Mouse (Mus musculus) inflammation-experienced regulatory T-cells (primary cell): ENCODE results near the gene Susd5. TPM values are rescaled to one million over a fixed set of nuclear protein-coding genes. Genes with fewer than 3 reads are reported as not detected.

ENCODE experiments used
- polyA plus RNA-seq, 2 experiments: library from polyadenylated mRNA; unstranded; fragments of 100-300 nt; shearing (Covaris generic); gene quantifications; one replicate each; pipeline ENCODE4 v1.2.1; 2017

Susd5 gene
- polyA plus RNA-seq, result under 1 TPM; 0.24 to 0.67 TPM

DNA sequence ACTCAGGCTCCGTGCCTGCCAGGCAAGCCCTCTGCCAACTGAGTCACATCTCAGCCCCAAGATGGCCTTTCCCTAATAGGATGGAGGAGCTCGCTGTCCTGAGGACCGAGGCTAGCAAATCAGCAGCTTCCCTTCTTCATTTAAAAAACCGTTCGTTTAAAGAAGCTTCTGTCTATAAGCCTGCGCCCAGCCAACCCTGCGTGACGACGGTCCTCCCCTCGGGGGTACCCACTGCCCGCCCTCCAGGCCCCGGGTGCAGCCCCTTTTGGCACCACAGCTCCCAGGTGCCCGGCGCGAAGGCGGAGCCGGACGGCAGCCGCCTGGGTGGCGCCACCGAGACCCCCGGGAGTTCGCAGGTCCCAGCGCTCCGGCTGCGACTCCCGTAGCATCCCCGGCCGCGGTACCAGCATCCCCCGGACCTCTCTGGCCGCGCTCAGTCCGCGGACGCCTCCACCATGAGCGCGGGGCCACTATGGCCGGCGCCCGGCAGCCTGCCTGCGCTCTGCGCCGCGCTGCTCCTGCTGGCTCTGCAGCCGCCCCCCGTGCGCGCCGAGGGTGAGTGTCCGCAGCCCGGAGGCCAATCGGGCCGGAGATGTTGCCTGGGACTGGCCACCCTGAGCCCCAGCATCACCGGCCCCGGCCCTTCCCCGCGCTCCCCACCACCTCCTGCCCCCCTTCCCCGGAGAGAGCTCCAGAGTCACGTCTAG lies at the start of gene Susd5:
Gene Susd5 (plus strand): TSS at position 51 of the 707 bp plus-strand sequence.

DNA sequence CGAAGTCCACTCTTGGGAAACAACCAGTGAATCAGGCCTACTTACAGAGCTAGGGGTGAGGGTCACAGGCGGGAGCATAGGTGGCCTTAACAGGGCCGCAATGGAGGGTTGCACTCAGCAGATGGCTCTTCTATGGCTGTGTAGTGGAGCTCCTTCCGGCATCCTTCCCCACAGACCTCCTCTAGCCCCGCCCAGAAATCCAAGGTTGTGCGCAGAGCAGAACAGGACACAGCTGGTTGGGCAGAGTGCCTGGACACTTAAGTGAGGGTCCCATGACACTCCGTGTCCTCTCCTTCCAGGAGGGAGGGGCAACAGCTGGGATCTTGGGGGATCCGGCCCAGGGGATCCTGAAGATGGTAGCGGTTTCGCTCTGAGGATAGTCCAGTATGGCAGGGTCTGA lies 10.9 kb upstream of the Susd5 start, which contains the start of gene Fbxl2:
Gene Fbxl2 (minus strand): TSS at position 164 of the 400 bp plus-strand sequence.

Other genes with a start within 250 kb of the Susd5 start
- gene Ubp1, start 126.2 kb upstream of the Susd5 start, polyA plus RNA-seq, result 10 to 100 TPM; 61.8 to 69.0 TPM
- 1 to 10 TPM; 1.0 to 1.6 TPM for gene Fbxl2, start 10.9 kb upstream of the Susd5 start, polyA plus RNA-seq